Mouse (Mus musculus): ENCODE results near the gene Mettl17. TPM values are rescaled to one million over a fixed set of nuclear protein-coding genes. Genes with fewer than 3 reads are reported as not detected.
"Not testable (repeated sequence)": the region's sequence is repeated elsewhere in the genome, so short reads cannot be mapped to it uniquely, and the experiment has no call there.

Mettl17 gene
- polyA plus RNA-seq, 1 experiment from 2014 or later, result 24.0 TPM

DNA sequence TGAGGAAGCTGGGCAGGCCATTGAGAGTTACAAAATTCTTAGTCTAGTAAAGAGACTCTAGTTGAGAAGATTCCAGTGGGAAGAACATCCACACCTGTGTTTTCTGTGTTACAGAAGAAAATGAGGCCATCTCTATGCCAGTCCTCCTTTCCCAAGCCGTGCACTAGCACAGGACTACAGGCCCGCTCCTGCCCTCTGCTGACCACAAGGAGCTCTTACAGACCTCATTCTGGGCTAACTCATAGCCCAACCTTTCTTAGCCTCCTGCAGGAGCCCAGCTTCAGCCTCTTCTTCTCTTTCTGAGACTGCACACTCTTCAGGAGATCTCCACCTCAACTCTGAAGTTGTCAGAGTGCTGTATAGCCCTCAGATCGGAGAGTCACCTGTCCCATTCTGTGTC is 33.6 kb upstream of the Mettl17 start:
- 48% methylated on average over 3 of the region's 3 CpGs for WGBS
- not testable (repeated sequence) for H3K4me2 ChIP-seq (replicated peaks; ENCODE audit: low read depth); H3K4me1 ChIP-seq (replicated peaks; ENCODE audit: control insufficient read depth, insufficient read depth); H3K27ac ChIP-seq (replicated peaks); H3K9me3 ChIP-seq (ENCODE audit: control insufficient read depth, low read length); ATAC-seq (ENCODE audit: low FRiP score, low TSS enrichment); H3K27me3 ChIP-seq (ENCODE audit: control insufficient read depth, insufficient read depth, low read length); H3K36me3 ChIP-seq (ENCODE audit: control insufficient read depth, insufficient read depth, low read length); H3K4me3 ChIP-seq (ENCODE audit: low read depth, low read length); H3K9ac ChIP-seq (ENCODE audit: low read length)
- DNase-seq (ENCODE audit: low spot score), result peak; percentile 19
- peak; percentile 61 for TF ChIP-seq CTCF (IDR thresholded peaks at IDR 0.05; ENCODE audit: low read depth)

DNA sequence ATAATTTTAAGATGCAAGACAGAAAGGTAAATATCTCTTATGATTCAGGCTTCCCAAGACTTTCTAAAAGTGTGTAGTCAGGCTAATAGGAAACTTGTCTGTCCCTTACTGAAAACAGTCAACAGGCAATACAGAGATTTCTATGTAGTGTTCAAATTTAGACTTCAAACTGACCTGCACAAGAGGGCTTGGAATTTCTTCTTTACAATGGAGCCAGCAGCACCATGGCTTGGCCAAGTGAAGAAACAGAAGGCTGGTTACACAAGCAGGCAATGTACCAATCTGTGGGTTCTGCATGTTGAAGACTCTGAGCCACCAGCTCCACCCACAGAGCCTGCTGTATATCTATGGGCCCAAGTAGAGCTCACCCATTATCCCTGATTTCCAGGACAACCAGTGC is 31.2 kb upstream of the Mettl17 start, which contains the start of gene Ear6:
Gene Ear6 (plus strand): TSS at position 301 of the 400 bp plus-strand sequence.
- Histone ChIP-seq H3K4me1 (replicated peaks; ENCODE audit: control insufficient read depth, insufficient read depth) (no peaks in the 10 kb centered on the region), H3K27ac (replicated peaks) (no peak within 1 kb of the TSS), H3K9ac (ENCODE audit: low read length) (no peak within 1 kb of the TSS), H3K36me3 (ENCODE audit: control insufficient read depth, insufficient read depth, low read length) (no peaks in the 10 kb centered on the region), H3K27me3 (ENCODE audit: control insufficient read depth, insufficient read depth, low read length) (no peaks in the 10 kb centered on the region), H3K4me3 (ENCODE audit: low read depth, low read length) (no peak within 1 kb of the TSS), H3K4me2 (replicated peaks; ENCODE audit: low read depth) (no peak within 1 kb of the TSS), H3K9me3 (ENCODE audit: control insufficient read depth, low read length) (no peaks in the 10 kb centered on the region)
- TF ChIP-seq CTCF (IDR thresholded peaks at IDR 0.05; ENCODE audit: low read depth) (no peak), EP300 (optimal IDR thresholded peaks at IDR 0.05) (no peak)
- ATAC-seq (ENCODE audit: low FRiP score, low TSS enrichment) (no peak), DNase-seq (ENCODE audit: low spot score) (no peak)

DNA sequence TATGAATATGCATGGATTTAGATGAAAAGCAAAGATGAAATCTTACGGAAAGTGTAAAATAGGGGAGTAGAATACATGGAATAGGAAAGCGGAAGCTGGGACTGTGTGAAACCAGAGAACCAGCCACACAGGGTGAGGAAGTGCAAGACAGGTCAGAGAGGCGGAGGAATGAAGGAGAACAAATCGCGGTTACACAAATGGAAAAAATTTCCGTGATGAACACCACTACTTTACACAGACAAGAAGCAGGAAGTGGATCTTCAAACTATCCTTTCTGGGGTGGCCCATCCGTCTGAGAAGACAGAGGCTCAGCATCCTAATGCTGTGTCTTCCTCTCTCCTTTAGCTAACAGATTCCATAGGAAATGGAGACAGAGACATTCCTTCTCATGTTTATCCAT is 29.4 kb upstream of the Mettl17 start:
- H3K4me3 ChIP-seq (ENCODE audit: low read depth, low read length); DNase-seq (ENCODE audit: low spot score); H3K4me2 ChIP-seq (replicated peaks; ENCODE audit: low read depth); ATAC-seq (ENCODE audit: low FRiP score, low TSS enrichment); H3K9ac ChIP-seq (ENCODE audit: low read length); H3K27me3 ChIP-seq (ENCODE audit: control insufficient read depth, insufficient read depth, low read length); H3K27ac ChIP-seq (replicated peaks); H3K9me3 ChIP-seq (ENCODE audit: control insufficient read depth, low read length); H3K4me1 ChIP-seq (replicated peaks; ENCODE audit: control insufficient read depth, insufficient read depth); H3K36me3 ChIP-seq (ENCODE audit: control insufficient read depth, insufficient read depth, low read length): not testable (repeated sequence)
- 71% methylated on average over 7 of the region's 7 CpGs for WGBS

GRCm38 (mm10) chr14:51863603-51864002 is 21.0 kb upstream of the Mettl17 start:
- H3K9me3 ChIP-seq (ENCODE audit: control insufficient read depth, low read length); H3K4me2 ChIP-seq (replicated peaks; ENCODE audit: low read depth); H3K4me3 ChIP-seq (ENCODE audit: low read depth, low read length); H3K27me3 ChIP-seq (ENCODE audit: control insufficient read depth, insufficient read depth, low read length); H3K27ac ChIP-seq (replicated peaks); H3K4me1 ChIP-seq (replicated peaks; ENCODE audit: control insufficient read depth, insufficient read depth); ATAC-seq (ENCODE audit: low FRiP score, low TSS enrichment); H3K36me3 ChIP-seq (ENCODE audit: control insufficient read depth, insufficient read depth, low read length); H3K9ac ChIP-seq (ENCODE audit: low read length): not testable (repeated sequence)
- WGBS, result 0% methylated on average over 1 of the region's 1 CpGs
- peak; percentile 72 for TF ChIP-seq CTCF (IDR thresholded peaks at IDR 0.05; ENCODE audit: low read depth)
- DNase-seq (ENCODE audit: low spot score), result peak; percentile 24

GRCm38 (mm10) chr14:51870756-51871155 is 13.9 kb upstream of the Mettl17 start:
- Histone ChIP-seq H3K27me3 (ENCODE audit: control insufficient read depth, insufficient read depth, low read length) (no peaks in the 10 kb centered on the region), H3K27ac (replicated peaks) (no peak overlapping the region), H3K4me3 (ENCODE audit: low read depth, low read length) (no peak overlapping the region), H3K36me3 (ENCODE audit: control insufficient read depth, insufficient read depth, low read length) (no peaks in the 10 kb centered on the region), H3K4me2 (replicated peaks; ENCODE audit: low read depth) (no peak overlapping the region), H3K9ac (ENCODE audit: low read length) (no peak overlapping the region), H3K9me3 (ENCODE audit: control insufficient read depth, low read length) (no peaks in the 10 kb centered on the region), H3K4me1 (replicated peaks; ENCODE audit: control insufficient read depth, insufficient read depth) (no peaks in the 10 kb centered on the region)
- TF ChIP-seq CTCF (IDR thresholded peaks at IDR 0.05; ENCODE audit: low read depth), result no peak
- WGBS, result 77% methylated on average over 2 of the region's 2 CpGs
- ATAC-seq (ENCODE audit: low FRiP score, low TSS enrichment) (no peak), DNase-seq (ENCODE audit: low spot score) (no peak)

- no peaks in the 10 kb centered on the region for H3K27me3 ChIP-seq (ENCODE audit: control insufficient read depth, insufficient read depth, low read length)
- no peak overlapping the region for H3K4me3 ChIP-seq (ENCODE audit: low read depth, low read length)
- 68% methylated on average over 9 of the region's 9 CpGs for WGBS
- H3K4me2 ChIP-seq (replicated peaks; ENCODE audit: low read depth), result no peak overlapping the region
- H3K4me1 ChIP-seq (replicated peaks; ENCODE audit: control insufficient read depth, insufficient read depth), result no peaks in the 10 kb centered on the region
- H3K9ac ChIP-seq (ENCODE audit: low read length), result no peak overlapping the region
- H3K27ac ChIP-seq (replicated peaks), result no peak overlapping the region
- TF ChIP-seq CTCF (IDR thresholded peaks at IDR 0.05; ENCODE audit: low read depth), result no peak
- no peak for TF ChIP-seq EP300 (optimal IDR thresholded peaks at IDR 0.05)
- H3K36me3 ChIP-seq (ENCODE audit: control insufficient read depth, insufficient read depth, low read length), result no peaks in the 10 kb centered on the region
- ATAC-seq (ENCODE audit: low FRiP score, low TSS enrichment), result no peak
- H3K9me3 ChIP-seq (ENCODE audit: control insufficient read depth, low read length), result no peaks in the 10 kb centered on the region
- no peak for DNase-seq (ENCODE audit: low spot score)
Measured at GRCm38 (mm10) chr14:51871741-51872140, 12.9 kb upstream of the Mettl17 start.
